Mouse (Mus musculus) right cerebral cortex, postnatal 14 days (tissue): ENCODE measurements at regions not wholly inside any gene's neighbourhood (a gene's known extent, or its start where the extent isn't known, plus 50 kb on each side); places are given as distances from the start of the nearest gene placed in this dataset.

ENCODE experiments used
- DNase-seq: peaks from one replicate; pipeline ENCODE4 v3.0.0; 2022

DNA sequence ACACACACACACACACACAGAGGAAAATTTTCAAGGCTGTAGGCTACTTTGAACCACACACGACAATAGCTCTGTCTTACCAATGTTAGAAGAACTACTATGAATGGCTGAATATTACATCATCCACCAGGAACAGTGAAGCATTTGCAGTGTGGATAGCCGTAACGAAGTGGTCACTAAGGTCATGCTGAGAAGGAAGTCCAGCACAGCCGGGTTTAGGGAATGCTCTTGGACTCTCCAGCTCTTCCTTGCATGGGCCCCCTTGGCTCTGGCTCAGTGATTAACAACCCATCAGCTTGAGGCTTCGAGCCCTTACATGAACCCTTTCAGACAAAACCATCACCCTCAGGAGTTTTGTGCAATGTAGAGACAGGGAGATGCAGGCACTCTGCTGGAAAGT lies 245.3 kb downstream of the Adamts20 start:
- DNase-seq = no peak

DNA sequence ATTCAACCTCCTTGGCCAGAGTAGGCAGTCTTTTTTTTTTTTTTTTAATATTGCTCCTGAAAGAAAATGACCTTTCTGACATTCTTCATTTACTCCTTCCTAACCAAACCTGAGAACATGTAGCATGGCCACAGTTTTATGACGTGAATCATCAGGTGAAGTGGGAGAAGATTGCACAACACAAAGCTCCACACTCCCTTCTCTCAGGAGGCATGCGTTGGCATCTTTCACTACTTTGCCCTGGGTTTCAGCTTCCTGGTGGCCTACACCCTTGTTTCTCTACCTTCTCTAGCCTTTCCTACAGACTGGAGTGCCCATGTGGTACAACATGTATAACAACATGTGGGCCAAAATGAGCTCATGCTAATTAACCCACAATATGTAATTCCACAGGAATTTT lies 248.5 kb downstream of the Adamts20 start:
- DNase-seq = no peak

DNA sequence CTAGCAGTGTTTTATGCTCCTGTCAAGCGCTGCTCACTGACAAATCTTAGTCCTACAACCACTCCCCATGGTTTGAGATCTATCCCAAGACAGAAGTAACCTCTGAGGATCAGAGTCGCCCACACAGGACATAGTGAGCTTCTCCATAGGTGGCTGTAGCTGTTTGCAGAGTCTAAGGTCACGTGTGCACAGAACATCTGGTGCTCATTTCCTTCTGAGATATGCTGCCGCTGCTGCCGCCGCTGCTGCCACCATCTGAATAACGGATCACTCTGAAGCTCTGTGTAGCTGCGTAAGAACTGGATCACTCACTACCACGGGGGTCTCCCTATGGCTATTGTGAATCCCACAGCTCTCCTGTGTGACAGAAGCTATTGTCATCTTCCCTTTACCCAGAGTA lies 250.8 kb downstream of the Adamts20 start:
- DNase-seq = no peak

DNA sequence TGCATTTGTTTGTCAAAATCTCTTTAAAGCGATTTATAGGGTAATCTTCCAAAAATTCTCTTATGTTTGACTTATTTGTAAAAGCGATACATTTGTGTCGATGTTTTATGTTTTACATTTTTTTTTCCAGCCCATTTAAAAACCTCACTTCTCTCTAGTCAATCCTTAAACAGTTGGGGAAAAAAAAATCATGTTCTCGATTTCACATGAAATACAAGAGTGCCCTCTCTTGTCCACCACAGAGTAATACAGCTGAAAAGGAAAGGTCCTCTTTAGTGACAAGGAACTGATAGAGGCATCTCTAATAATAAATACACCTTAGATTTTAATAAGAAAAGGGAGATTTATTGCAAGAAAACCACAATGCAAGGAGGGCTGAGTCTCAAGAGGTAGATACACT lies 251.8 kb downstream of the Adamts20 start:
- DNase-seq = no peak

DNA sequence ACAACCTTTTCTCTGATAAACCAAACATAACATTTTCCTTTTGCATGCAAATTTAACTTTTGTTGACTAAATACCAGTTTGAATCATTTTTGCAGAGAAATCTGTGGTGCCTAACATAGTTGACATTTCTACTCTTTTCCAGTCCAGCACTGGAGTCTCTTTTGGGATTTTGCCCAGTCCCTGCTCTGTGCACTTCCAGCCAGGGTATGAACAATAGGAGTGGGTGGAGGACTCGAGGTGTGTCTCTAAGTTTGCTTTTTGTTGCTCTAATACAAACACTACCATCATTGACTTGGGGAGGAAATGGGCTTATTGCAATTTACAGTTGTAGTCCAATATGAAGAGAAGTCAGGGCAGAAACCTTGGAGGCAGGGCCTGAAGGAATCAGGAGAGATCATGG lies 256.7 kb downstream of the Adamts20 start:
- DNase-seq = no peak

DNA sequence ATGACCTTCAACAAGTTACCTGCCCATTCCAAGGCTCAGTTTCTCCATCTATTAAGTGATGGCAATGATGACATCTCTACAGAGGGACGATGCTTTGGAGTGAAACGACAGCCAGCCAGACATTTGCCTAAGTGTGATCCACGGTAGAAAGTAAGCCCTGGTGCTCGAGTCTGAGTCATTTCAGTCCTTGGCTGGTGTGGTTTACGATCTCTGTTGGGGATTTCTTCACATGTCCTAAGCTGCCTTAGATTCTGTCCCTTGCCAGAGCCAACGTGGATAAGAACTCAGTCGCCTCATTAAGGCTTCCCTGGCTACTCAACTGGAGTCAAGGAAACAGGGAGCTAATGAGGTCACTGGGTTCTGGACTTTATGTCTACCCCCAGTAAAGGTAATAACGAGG lies 258.8 kb downstream of the Adamts20 start:
- DNase-seq = no peak

DNA sequence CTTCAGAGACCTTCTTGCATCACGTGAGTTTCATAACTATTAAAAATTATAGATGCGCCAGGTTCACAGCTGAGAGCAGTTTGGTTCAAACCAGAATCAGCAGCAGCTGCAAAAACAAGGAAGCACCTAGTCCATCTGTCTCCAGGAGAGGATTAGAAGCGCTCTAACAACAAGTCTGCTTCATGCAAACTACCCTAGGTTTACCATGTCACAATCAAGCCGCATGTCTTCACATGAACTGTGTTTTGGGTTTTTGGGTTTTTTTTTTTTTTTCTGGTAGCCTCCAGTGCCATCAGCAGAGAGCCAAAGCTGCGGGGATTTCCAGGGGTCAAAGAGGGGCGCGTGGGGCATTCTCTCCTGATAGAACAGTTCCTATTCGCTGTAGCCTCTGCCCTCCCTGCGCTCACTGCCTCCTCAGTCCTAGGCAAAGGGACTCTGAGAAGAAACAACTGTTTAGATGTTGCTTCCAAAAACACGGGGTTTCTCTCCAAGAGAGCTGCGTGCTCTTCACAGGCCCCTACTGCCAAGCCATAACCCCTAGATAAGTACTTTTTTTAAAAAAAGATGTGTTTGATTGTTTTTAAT lies 259.8 kb downstream of the Adamts20 start:
- no peak for DNase-seq

DNA sequence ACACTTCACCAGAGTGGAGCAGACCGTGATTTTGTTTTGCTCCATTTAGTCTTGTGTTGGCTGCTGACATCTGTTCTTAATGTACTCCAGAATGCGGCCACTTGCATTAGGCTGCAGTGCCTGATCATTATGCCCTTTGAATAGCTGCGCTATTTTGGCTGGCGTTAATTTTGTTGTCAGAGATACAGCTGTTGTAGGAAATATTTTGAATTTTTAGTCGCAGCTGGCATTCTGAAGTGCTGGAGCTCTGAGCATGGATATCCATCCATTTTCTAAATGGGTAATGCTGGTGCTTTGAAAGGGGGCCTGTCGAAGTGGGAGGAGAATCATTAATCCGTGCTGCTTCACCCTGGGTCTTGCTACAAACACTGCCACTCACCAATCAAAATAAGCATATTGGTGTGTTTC lies 275.1 kb downstream of the Adamts20 start:
- no peak for DNase-seq

DNA sequence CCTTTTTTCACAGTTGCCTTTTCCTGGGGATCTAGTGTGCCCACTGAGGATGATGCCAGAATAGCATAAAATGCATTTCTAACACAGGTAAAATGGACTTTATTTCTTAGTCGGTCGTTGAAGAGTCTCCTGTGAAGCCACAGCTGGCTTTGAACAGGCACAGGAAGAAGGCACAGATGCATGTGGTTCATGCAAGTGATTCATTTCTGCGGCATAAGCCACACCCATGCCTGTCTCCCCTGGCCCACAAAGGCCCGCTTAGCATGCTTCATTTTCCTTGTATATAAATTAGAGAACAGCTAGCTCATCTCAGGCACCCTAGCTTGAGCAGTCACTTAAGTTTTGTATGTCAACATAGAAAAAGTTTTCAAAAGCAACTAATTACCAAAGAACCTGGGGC lies 277.6 kb downstream of the Adamts20 start:
- no peak for DNase-seq

DNA sequence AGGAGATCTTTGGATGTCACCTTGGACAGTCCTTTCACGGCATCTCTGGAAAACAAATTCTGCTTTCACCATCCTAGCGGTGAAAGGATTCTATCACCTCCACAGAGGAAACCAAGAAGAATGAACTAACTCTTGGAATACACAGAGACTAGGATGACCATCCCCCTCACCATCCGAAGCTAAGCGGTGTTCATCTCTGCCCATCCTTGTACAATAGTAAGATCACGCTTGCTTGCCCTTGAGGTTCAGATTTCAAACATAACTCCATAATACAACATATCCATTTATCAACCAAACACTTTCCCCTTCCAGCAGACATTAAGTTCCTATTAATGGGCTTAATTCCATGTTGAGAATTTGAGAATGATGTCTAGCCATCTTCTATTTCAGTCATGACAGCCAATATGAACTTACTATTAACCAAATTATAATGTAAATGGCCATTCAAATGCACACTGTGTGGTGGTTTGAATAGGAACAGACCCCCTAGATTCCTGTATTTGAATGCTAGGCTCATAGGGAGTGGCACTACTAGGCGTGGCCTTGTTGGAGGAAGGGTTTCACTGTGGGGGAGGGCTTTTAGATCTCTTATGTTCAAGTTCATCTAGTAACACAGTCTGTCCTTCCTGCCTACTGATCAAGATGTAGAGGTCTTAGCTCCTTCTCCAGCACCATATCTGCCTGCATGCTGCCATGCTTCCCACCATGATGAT lies 281.4 kb downstream of the Adamts20 start:
- no peak for DNase-seq

DNA sequence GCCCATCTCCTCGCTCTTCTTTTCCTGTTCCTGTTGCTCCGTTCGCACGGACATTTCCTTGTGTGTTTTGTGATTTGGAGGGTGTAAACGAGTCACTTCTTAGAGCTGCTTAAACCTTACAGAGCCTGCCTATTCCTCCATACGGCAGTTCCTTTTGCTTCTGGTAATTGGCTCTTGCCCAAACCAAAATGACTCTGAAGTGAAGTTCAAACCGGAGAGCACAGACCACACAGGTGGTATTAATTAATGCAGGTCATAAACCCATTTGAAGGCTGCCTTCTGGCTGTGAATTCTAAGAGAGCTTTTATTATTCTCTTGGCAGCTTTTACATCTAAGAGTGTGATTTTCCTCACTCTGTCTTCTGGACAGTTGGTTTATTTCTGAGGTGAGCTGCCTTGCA lies 291.1 kb downstream of the Adamts20 start:
- no peak for DNase-seq

DNA sequence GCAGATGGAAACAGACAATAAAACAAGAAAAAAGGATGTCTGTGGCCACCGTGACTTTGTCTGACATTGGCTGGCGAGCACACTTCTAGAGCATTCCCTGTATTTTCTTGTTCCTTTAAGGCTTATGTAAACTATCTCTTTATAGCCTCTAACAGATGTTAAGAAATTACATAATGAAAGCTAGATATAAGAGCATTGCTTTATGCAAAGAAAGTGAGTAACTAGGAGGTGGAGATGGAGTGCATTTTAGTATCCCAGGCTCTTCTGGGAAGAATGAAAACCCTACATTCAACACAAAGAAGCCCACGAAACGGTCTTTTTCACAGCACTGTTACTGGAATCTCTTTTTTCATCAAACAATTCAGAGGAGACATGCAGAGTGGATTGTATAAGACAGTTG lies 304.4 kb downstream of the Adamts20 start:
- DNase-seq = no peak

DNA sequence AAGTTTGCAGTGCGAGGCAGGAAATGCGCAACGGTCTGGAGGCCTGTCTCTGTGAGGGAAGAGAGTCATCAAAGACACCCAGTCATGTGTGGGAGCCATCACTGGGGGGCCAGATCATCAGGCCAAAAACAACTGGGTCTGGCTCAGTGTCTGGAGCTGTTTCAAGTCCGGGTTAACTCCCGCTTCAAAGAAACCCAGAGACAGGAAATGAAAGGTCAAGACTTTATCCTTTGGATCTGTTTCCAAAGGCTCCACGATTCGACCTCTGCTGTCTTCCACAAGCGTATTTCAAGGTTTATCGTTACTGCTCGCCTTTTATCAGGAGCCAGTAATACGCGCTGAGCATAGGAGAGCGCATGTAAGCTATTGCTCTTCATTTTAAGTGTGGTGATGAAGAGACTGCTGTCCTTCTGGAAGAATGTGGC lies 325.7 kb downstream of the Adamts20 start:
- no peak for DNase-seq

DNA sequence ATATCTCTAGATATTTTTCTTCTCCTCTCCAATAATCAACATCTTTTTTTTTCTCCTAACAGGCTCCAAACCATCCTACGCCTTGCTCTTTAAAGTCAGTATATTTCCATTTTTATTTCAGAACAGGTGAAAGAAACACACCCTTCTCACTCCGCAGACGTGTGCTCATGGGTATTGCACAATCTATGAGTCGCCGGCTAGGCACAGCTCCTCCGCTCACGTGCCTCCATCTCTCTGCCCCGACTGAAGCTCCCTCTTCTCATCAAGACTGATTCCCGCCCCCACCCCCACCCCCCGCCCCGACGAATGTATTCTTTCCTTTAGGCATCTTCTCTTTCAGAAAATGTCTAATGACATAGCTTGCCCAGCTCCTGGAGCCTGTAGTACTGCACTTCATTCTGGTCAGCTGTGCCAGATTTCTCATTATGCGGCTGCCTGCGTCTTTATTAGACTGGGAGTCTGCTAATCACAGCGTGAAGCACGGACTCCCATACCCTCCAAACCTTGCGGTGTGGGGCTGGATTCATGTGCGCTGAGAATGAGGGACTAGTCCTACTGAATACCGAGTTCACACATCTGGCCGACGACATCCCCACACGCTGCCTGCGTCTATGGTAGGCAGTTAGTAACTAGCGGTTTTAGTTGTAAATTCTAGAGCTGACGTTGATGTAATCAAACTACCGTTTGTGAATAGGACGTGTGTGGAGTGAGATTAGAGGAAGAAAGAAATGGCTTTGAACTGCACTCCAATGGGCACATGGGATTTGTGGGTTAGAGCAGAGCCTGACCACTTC lies 327.9 kb downstream of the Adamts20 start:
- DNase-seq = no peak

DNA sequence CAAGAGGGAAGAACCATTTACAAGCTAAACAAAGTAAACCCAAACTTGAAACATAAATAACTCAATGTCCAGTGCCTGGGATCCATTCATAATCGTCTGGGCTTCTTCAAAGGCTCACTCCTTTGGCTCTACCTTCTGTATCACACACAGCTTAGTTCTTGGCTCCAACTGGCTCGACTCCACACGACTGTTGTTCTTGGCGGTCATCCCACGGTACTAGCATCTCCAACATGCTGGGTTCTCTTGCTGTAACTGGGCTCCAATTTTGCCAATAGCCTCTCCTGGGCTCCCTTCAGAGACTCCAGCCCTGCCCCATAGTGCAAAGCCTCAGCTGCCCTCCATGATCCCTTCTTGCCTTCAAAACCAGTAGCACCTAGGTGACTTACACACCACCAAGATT lies 352.4 kb downstream of the Adamts20 start:
- DNase-seq = no peak

DNA sequence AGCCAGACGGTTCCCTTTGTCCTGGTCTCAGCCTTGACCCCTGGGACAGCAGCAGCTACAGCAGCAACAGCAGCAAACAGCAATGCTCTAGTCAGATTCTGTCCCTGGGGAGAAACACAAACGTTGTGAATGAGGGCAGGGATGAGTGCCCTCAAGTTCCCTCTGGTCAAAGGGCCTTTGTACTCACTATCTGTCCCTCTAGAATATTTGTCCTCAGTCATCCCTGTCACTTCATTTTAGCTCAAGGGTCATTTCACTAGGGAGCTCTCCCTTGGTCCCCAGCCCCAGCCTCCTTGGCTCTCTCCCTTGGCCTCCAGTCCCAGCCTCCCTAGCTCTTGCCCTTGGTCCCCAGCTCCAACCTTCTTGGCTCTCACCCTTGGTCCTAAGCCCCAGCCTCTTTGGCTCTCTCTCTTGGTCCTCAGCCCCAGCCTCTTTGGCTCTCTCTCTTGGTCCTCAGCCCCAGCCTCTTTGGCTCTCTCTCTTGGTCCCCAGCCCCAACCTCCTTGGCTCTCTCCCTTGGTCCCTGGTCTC lies 358.0 kb downstream of the Adamts20 start:
- no peak for DNase-seq

DNA sequence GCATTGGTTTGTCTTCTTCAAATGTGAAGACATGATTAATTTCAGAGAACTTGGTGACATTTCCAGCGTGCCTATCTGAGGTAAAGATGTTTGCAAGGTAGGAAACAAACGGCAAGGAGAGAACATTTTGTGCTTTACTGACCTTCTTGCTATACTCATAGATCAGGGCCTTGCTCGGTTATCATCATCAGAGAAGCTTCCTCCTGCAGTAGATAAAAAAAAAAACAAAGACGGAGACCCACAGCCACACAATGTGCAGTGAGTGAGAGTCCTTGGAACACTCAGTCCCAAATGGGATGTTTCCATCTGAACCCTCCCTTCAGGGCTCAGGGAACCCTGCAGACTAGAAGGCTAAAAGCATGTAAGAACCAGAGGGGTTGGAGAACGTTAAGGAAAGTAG lies 374.6 kb downstream of the Adamts20 start:
- no peak for DNase-seq

DNA sequence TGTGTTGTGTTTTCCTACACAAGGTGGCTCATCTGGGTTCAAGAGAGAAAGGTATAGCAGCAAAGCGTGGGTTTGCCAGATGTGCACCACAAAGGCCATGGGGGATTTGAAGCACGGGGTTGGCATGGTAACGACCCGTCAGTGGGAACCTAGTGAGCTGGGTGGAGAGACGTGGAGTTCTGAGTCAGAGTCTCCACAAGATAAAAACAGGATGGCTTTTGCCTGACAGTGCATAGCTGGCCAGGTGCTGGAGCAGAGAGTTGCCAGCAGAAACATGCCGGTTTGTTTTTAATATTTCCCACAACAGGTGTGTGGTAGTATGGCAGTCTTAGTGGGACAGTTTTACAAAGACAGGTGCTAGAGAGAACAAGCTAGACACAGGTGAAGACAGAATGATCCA lies 375.4 kb downstream of the Adamts20 start:
- DNase-seq = no peak

DNA sequence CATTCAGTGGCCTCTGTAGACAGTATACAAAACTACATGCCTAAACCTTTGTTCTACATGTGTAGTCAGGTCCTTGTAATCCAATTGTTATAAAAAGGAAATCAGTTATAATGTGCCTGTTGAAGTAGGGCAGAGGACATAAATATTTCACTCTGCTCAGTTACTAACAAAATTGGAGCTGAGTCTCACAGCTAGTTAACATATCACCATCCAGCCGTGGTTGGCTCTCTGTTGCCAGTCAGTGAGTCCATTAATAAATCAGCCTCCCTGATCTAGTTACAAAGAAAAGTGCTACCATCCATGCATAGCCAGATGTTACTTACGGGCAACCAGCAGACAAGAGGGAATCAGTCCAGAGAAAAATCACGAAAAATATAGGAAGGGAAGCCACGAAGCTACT lies 382.8 kb downstream of the Adamts20 start:
- DNase-seq = no peak

DNA sequence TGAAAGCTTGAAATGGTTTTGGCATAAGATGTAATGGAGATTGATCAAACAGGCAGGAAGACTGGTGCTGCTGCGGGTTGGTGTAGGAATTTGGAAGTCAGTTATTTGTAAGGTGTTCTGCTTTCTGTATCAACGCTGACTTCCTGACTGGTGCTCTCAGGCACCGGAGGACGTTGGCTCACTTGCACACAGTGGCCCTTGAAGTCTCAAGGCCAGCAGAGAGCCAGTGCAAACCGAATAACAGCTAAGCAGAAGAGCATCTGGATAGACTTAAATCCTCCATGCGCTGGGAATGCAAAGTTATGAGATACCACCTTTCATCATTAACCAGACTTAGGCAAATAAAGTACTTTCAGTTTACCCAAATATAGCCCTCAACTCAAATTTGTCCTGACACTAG lies 388.2 kb downstream of the Adamts20 start:
- no peak for DNase-seq

DNA sequence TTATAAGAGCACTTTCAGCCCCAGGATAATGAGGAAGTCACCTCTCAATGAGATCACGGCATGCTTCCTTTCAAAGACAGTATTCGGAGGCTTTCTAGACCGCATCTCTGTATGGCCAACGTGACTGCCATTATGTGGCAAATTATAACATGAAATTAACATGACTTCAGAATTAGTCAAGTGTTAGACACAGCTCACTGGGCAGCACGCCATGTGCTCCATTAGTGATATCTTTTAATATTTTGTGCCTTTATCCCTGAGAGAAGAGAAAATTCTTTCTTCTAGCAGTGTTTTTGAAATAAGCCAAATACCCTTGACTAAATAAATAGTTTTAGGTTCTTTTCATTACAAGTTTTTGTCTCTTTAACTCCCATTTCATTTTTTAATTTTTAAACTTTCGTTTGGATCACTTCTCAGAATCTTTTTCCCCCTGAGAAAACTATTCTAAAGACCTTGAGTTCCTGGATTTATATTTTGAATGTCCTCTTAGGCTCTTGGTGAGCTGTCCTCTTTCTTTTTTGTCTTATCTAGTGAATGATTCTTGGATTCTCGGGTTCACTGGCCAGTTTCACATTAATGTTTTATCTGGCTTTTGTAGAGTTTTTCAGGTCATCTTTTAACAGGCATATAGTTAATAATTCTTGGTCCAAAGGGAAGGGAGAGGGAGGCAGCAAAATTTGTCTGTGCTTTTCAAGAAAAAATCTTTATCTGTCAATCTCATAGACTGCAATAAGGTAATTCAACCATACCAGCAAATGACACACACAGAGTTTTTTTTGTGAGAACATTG lies 390.9 kb downstream of the Adamts20 start:
- no peak for DNase-seq

DNA sequence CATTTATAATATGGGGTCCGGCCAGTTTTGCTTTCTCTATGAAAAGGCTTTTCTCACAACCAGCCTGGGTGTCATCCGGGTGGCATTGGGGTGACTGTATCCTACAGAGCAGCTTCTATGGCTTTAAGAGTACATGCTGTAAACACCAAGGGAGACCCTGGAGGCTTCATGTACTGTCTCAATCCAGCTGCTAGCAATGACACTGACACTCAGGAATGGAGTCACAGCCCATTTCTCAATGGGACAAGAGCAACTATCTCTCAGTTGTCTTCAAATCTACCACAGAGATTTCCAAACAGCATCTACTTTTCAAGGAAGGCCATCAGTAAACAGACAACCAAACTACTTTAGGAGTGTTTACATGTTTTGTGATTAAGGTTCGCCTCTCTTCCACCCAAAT lies 397.5 kb downstream of the Adamts20 start:
- no peak for DNase-seq

DNA sequence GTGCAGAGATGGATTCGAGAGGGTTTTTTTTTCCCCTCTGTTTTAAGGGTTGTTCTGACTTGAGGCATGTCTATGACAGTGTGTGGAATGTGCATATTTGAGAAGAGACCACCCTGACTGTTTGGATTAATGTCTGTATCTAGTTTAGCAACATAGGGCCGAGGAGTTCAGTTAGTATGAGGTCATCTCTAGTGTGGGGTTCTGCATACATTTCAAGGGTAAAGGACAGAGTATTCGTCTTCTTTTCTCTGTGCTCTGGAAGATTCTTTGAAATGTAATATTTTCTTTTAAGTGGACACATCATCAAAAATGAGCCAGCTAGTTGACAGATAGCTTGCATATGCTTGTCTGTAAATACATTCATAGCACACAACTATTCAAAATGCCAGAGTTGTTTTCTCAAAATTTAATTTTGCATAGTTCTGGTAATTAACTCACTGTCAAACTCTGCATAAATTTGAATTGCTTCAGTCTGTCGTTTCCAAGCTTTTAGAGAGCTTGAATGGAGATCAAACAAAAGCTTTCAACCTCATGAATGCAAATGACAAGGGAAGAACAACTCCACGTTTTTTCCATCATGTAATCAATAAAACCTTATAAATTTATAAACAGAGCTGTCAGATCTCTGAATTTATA lies 415.5 kb downstream of the Adamts20 start:
- DNase-seq = no peak
